Mouse (Mus musculus) spleen, adult 12 weeks (tissue): ENCODE results near the gene Slc44a5.
"Not testable (repeated sequence)": the region's sequence is repeated elsewhere in the genome, so short reads cannot be mapped to it uniquely, and the experiment has no call there.

Experiments used
- DNase-seq: peaks from one replicate; pipeline ENCODE4 v3.0.0; 2022; ENCODE audit warnings: low spot score

Slc44a5 gene

DNA sequence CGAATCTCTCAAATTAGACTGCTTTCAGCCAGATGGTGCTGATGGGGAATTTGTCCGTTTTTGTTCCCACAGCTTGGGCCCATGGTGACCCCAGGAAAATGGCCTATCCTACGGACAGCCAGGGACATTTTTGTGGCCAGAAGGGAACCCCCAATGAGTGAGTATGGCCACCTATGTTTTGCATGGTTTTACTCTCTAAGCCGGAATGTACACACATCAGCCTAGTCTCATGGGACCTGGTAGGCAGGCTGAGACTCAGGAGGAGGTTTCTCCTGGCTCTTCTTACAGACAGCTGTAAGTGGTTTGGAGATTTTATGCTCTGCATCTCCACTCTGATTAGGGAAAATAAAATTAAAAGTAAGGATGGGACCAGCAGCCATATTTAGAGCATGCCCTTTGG is 249.5 kb downstream of the Slc44a5 start:
- DNase-seq = no peak

DNA sequence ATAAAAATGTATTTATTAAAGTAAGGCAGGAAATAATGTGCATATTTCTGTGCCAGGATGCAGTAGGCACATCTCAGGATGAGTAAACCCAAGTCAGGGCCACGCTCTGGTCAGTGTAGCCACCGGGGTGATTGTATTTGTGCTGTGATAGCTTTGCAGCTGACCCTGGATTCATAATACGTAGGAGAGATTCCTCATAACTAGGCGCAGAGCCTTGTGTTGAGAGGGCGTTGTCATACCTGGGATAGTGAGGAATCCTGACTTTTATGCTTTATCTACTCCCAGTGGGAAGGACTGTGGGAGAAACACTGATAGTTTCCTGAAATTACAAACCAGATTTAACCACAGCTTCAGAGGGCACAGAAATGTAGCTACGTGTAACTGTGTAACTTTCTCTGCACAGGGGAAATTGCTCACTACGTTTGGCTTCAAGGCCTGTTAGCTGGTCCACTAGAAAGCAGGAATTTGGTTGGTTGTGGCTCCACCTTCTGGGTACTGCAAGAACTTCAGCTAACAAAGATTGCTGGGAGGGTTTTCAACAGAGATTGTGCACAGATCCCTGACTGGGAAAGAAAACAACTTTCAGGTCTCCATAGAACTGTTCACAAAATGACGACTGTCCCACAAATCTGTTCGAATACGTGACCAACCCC is 253.0 kb downstream of the Slc44a5 start:
- DNase-seq = no peak

DNA sequence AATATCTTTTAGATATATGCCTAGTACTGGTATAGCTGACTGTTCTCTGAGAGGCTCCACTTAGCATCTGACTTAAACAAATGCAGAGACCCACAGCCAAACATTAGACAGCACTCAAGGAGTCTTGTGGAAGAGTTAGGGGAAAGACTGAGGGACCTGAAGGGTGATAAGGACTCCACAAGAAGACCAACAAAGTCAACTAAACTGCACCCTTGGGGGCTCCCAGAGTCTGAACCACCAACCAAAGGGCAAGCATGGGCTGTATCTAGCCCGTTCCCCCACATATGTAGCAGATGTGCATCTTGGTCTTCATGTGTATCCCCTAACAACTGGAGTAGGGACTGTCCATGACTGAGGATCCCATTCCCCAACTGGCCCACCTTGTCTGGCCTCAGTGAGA is 271.7 kb downstream of the Slc44a5 start:
- no peak for DNase-seq

DNA sequence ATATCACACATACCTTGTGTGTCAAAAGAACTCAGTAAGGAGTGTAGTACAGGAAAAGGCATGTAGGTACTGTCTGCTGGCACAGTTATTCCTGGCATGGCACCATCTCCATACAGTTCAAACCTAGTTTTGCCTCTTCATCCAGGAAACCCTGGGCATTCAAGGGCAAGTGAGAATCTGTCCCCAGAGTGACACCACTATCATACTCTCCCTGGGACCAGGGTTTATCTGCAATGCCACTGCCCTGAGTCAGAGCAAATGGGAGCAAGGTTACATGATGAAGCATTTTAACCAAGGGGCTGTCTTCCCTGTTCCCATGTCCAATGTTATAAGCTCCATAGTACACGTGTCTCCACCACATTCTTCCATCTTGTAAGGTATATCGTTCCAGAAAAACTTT is 278.2 kb downstream of the Slc44a5 start:
- no peak for DNase-seq

DNA sequence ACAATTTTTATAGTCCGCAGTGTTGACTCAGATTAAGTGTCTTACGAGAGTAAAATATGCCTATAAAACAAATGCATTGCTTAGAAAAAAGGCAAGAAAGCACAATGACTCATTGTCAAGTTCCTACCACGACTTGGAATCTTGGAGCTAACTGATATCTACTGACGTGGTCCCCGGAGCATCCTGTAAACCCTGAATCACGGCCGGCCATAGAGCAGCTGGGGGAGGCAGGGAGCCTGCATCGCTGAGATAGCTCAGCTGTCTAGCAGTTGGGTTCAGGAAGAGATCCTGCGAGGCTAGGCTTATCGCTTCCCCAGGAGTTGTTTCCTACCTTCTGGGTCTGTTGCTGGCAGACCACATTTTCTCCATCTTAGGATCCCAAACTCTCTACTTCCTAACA is 279.0 kb downstream of the Slc44a5 start:
- no peak for DNase-seq

DNA sequence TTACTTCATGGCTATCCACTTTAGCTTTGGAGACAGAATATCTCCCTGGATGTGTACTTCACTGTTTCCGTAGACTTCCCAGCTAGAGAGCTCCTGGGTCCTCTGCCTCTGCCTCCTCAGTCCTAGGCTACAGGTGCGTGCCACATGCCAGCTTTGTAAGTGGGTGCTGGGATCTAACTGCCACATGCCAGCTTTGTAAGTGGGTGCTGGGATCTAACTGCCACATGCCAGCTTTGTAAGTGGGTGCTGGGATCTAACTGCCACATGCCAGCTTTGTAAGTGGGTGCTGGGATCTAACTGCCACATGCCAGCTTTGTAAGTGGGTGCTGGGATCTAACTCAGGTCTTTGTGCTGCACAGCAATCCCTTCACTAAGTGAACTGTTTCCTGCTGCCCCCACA is 281.0 kb downstream of the Slc44a5 start:
- not testable (repeated sequence) for DNase-seq

DNA sequence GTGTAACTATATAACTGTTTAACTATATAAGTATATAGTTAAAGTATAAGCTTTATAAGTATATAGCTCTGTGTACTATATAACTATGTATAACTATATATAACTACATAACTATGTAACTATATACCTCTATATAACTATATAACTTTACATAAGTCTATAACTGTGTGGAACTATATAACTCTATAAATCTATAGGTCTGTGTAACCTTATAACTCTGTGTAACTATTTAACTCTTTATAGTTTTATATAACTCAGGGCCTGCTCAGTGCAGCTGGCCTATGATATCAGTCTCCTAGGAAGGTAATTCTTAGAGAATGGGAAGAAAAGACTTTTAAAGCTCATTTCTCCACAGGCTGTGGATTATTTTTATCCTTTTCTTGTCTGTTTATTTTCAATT is 284.1 kb downstream of the Slc44a5 start:
- DNase-seq = no peak

DNA sequence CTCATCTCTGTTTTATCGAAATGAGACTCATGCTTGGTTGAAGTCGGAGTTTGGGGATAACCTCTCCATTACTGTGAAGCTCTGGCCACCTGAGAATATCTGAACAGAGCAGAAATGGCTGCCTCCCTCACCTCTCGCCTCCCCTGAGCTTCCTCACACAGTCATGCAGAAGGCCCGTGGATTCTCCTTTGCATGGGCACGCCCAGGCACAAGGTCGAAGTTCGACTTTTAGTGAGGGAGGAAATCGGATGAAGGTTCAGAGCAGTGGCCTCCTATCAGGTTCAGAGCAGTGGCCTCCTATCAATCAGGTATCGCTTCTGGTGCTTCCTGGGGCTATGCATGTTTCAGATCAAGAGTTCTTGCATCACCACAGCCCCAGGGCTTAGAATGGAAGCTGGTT is 295.1 kb downstream of the Slc44a5 start:
- DNase-seq = no peak

DNA sequence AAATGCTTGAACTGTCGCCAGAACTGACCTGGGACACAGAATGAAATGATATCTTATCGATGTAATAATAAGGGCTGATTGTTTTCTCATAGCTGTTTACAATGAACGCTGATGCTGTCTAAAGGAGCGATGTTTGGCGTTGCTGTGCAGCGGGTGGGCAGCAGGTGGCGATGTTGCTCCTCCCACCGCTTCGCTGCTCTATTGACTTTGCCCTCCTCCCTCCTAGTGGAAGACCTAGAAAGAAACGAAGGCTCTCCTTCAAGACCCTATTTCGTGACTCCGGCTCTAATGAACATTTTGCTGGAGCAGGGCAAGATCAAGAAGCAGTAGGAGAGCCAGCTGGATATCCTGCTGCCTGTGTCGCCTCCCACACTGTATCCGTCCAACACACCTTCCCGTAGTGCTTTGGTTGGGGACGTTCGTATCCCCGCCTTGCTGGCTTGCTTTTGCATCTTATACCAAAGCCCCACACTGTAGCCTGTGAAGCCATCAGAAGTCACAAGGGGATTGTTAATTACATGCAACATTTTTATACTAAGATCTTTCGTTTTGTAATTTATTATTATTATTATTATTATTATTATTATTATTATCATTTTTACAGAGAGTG is 296.6 kb downstream of the Slc44a5 start:
- DNase-seq = peak; percentile 5

DNA sequence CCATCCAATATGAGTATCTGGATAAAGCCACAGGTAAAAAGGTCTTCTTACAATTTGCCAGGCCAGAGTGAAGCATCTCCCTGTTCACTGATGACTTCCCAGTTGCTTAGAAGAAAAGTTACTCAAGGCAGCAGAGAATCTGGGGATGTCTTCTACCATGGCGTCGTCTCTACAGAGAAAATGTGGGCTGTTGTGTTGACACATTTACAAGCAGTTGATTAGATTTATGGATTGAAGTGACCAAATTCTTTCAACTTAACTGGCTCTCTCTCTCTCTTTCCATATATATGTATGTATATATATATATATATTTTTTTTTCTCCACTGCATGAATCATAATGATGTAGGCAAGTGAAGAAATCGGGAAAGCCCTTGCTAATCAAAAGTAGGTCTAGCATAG is 301.4 kb downstream of the Slc44a5 start:
- no peak for DNase-seq

DNA sequence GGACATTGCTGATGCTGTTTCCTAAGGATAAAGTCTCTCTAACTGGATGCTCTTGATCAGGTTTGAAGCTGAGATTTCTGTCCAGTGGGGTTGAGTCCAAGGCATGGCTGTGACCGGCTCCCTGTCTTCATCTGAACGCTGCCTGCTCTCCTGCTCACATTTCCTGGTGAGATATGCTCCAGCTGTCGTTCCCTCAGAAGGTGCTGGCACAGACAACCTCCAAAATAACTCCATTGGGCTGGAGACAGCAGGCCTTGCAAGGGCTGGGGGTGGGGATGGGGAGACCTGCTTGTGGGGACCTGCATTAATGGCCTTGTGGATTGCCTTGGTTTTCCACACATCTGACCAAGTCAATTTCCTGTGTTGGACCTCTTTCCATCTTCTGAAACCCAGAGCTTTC is 311.0 kb downstream of the Slc44a5 start:
- DNase-seq = no peak

DNA sequence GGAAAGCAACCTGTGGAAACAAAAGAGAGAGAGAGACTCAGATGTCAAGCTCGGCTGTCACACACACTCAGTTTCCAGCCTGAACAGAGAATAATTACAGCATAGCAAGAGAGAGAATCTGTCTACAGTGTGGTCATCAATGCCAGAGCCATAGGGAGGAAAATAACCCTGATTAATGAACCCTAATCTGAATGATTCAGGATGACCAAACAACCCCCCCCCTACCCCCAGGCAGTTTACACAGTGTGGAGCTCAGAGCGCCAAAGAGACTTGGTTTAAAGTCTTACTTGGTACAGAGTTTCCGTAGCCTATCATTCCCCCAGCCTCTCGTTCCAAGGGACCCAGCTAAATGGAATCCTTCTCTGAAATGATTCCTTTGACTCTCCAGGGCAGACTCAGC is 312.1 kb downstream of the Slc44a5 start:
- DNase-seq = no peak

DNA sequence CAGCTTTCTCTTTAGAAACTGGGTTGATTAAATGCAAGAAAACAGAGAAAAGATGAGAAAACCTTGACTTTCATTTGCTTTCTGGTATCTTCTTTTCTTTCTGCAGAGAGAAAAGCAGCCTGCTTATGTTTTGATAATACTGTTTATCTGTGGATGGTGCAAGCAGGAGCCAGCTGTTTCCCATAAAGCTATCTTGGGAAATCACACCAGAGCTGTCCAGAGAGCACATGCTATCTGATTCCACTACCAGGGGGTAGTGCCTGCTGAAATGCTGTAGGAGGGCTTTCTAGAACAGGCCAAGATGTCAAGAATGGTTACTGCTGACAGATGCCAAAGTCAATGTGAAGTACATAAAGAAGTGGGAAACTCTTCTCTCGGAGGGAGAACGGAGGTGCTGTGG is 314.0 kb downstream of the Slc44a5 start:
- no peak for DNase-seq

DNA sequence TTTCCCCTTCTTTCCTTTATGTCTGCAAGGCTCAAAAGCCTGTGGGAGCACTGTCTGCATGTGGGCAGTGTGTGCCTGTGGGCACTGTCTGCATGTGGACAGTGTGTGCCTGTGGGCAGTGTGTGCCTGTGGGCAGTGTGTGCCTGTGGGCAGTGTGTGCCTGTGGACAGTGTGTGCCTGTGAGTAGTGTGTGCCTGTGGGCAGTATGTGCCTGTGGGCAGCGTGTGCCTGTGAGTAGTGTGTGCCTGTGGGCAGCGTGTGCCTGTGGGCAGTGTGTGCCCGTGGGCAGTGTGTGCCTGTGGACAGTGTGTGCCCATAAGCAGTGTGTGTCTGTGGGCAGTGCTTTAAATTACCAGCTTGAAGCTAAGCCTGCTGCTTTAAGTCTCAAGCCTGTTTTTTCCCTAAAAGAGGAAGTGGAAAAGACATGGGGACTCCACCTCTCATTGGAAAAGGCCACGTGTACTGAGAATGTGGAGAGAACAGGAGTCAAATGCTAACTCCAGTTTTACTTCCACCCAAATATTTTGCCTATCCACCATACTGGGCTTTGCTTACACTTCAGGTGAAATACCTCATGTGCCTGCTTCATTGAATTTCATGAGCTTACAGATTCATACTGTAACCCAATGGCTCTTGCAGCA is 315.3 kb downstream of the Slc44a5 start:
- no peak for DNase-seq

DNA sequence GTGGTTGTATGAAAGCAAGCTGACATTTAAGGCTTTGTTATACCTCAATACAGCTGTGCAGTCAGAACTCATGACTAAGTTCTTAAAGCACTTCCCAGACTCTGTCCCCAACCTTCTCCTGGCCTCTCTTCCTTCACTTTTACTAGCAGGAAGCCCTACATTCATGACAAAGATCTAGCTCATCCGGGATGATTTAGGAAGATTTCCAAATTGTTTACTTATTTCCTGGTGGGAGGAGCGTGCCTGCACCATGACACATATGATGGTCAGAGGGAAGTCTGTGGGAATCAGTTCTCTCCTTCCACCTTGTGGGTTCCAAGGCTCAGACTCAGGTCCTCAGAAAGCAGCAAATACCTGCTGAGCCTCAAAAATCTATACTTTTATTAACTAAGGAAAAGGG is 317.1 kb downstream of the Slc44a5 start:
- DNase-seq = no peak

DNA sequence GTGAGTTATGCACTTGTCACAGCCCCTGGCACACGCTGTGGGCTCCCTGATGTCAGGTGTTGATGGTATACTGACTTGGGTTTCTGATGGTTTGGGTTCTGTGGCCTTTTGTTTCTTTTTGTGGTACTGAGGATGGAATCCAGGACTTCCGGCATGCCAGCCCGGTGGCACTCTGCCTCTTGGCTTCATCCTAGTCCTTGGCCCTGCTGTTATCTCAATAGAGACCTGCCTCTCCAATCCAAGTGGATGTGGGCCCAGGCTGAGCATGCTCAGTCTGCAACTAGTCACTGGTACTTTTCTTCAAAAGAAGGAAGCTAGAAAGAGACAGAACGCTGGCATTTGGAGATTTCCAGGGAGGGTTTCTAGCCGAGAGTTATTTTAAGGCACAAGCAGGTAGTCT is 318.9 kb downstream of the Slc44a5 start:
- DNase-seq = no peak

DNA sequence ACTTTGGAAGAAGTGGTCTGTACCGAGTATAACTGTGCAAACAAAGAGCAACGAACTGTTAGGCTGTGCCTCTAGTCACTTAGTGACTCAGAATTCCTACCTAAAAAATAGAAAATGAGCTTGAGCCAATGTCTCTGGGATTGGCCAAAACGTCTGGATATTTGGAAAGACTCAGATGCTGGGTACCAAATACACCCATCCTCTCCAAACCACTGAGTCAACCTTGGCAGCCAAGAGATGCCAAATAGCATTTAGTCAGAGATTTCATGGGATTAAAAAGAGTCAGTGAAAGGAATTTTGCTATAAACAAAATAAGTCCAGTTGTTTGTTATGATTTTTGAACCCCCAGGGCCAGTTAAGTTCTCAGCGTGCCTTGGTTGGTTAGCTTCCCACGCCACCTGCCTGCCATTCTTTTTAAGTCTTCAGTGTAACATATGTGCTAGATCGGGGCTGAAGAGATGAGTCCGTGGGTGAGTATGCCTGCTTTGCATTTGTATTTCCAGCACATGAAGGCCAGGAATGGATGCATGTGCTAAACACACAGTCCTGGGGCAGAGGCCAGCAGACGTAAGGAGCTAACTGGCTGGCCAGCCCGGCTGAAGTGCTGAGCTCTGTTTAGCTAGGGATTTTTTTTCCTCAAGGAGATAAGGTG is 320.7 kb downstream of the Slc44a5 start:
- no peak for DNase-seq

DNA sequence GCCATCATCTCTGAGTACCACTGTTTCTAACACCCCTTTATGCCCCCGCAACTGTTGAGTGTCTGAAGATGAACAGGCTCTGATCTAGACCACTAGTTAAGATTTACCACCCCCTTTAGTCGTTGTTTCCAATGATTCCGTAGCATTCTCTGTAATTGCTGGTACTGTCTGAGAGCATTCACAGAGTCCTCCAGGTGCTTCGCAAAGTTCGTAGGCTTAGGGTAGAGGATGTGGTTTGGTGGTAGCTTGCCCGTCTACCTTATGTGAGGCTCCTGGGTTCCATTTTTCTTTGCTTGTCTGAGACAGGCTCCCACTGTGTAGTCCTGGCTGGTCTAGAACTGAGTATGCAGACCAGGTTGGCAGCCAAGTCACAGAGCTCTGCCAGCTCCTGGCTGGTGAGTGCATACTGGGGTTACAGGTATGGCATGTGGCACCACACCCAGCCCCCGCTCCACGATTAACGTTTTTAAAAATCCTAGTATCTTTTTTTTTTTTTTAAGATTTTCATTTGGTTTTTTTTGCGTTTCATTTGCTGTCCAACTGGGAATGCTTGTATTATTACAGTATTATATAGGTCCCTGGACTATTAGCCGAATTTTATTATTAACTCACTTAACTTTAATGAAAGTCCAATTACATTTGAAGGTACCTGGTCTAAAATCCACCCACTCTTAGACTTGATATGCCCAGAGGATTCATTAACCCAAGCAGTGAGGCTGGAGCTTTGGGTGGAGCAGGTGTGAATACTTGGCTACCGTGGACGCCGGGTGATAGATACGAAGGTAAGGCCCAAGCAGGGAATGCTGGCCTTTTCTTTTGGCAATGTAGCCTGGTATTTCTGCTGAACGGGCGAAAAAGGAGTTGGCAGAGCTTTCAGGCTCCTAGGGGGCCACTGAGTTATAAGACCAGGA is 321.9 kb downstream of the Slc44a5 start:
- no peak for DNase-seq

DNA sequence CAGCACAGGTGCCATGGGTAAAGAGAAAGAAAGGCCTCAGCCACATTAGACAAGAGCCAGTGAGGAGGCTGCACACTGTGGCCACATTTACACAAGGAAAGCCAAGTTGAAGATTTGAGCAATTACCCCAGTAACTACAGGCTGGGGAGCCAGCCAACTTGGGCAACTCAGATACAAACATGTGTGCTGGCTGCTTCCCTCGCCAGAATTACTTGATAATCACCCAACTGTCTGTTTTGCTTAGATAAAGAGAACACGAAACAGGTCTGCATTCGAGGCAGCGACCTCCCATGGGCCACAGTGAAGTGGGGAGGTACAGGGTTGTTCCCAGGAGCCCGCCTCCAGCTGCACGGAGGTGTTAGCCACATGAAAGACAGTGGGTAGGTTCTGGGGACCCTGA is 324.3 kb downstream of the Slc44a5 start:
- no peak for DNase-seq

DNA sequence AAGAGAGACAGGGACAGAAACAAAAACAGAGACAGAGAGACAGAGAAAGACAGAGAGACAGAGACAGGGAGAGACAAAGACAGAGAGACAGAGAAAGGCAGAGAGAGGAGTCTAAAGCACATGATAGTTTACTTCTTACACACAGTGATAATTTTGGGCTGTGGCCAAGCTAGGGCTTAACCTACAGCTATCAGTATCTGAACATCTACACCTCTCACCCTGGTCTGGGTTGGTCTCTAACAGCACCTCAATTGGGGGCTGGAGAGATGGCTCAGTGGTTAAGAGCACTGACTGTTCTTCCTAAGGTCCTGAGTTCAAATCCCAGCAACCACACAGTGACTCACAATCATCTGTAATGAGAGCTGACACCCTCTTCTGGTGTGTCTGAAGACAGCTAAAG is 325.3 kb downstream of the Slc44a5 start:
- DNase-seq = no peak

DNA sequence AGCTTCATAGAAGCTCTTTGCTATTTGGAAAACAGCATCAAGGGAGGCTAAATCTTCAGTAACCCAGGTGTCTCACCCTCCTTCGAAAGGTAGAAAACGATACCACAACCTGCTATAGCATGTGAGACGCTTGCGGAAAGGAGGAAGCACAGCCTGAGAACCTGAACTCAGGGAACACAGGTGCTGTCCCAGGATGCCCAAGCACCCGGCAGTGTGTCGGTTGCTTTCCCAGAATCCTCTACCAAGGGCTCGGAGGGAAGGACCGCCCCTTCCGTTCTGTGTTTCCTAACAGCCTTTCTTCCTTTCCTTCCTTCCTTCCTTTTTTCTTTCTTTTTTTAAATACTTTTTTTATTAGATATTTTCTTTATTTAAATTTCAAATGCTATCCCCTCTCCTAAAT is 326.8 kb downstream of the Slc44a5 start:
- no peak for DNase-seq

DNA sequence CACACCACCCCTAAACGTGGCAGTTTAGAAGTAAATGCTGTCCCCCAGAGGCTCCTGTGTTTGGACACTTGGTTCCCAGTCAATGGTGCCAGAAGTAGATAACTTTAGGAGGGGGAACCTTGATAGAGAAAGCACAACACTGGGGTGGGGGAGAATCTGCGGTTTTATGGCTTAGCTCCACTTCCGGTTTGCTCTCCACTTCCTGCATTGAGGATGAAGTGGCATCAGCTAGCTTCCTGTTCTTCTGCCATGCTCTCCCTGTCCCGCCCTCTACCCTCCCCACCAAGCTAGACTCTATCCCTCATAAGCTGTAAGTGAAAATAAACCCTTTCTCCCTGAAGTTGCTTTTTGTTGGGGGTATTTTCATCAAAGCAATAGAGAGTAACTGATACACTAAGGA is 327.9 kb downstream of the Slc44a5 start:
- DNase-seq = no peak
